Mouse (Mus musculus): ENCODE measurements around the gene Znrf1.

DNA sequence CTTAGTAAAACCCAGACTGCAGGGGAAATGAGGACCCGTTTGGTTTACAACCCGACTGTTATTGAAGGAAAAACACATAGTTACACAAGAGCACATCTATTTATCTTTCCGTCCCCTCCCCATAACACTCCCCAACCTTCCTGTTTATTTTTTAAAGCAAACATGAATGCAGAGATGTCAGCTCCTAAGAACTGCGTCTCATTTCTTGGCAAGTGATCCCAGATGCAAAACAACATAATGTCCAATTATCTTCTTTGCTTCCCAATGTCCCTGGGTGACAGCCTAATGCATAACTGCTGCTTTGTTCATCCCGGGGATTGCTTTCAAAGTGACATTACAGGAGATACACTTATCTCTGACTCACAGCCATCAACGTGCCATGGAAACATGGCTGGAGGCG, 44.7 kb upstream of the Znrf1 start:
- no peak for TF ChIP-seq CTCF (IDR thresholded peaks at IDR 0.05; ENCODE audit: borderline replicate concordance, insufficient read depth, low read depth, low read length)
- no peak for TF ChIP-seq POLR2A (IDR thresholded peaks at IDR 0.05; ENCODE audit: borderline replicate concordance, insufficient read depth, low read length)
